In the genomic region with DNA sequence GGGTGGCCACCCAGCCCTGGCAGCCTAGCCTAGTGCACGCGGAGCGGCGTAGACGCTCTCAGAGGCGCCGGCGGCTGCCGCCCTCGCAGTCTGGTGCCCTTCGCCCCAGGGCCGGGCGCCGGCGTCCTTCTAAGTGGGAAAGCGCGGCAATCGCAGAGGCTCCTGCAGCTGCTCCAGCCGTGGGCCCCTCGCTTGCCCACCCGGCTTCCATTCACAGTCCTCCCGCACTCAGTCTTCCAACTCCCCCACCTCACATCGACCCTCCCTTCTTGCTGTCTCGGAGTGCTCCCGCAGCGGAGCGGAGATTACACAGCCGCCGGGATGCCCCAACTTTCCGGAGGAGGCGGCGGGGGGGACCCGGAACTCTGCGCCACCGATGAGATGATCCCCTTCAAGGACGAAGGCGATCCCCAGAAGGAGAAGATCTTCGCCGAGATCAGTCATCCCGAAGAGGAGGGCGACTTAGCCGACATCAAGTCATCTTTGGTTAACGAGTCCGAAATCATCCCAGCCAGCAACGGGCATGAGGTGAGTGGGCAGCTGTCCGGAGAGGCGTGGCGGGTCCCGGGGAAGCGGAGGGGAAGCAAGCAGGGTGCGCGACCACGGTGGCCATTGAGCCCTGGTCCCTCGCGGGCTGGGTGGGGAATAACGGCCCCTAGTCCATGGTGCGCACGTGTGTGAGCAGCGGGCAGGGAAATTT, we compare ENCODE assay signal across 8 mouse cellular contexts. TPM values are rescaled to one million over a fixed set of nuclear protein-coding genes. Genes with fewer than 3 reads are reported as not detected.
DNase-seq lines count a peak whose midpoint lies in the region; ATAC-seq and TF ChIP-seq lines count a peak whose summit lies in the region.

No protein-coding gene starts in this region.

- H3K4me1 ChIP-seq in E14TG2a.4 (replicated peaks; ENCODE audit: low read depth, low read length): peaks cover 68% of the 10 kb centered on the region
- peaks cover 20% of the 10 kb centered on the region for H3K4me1 ChIP-seq in liver, embryonic 13.5 days (replicated peaks)

- 1% methylated on average over 58 of the region's 59 CpGs for WGBS in liver, embryonic 13.5 days (ENCODE audit: insufficient replicate concordance)

- peak overlapping the region; percentile 88 for H3K4me3 ChIP-seq in E14TG2a.4 (replicated peaks; ENCODE audit: low read length)
- peak overlapping the region; percentile 45 for H3K4me3 ChIP-seq in liver, embryonic 13.5 days (replicated peaks)

- DNase-seq in gastrocnemius, postnatal 10 days: peak; percentile 46
- no peak for DNase-seq in gastrocnemius, adult 8-10 months (ENCODE audit: low spot score in 2 of 2)
- peak; percentile 78 for DNase-seq in embryo, embryonic 11 days
- peak; percentile 27 for DNase-seq in heart, postnatal 4 days
- no peak for DNase-seq in liver, embryonic 13.5 days
- peak; percentile 4 for DNase-seq in ovary, adult 18-20 months (ENCODE audit: low spot score)

- no peaks in the 10 kb centered on the region for H3K9me3 ChIP-seq in E14TG2a.4 (ENCODE audit: low read length)
- H3K9me3 ChIP-seq in liver, embryonic 13.5 days (replicated peaks): no peaks in the 10 kb centered on the region

- no peak overlapping the region for H3K9ac ChIP-seq in liver, embryonic 13.5 days

- H3K4me2 ChIP-seq in liver, embryonic 13.5 days: peak overlapping the region; percentile 62

- TF ChIP-seq CTCF in E14TG2a.4 (conservative IDR thresholded peaks at IDR 0.05; ENCODE audit: low read length): no peak

- no peak overlapping the region for H3K27ac ChIP-seq in liver, embryonic 13.5 days

- H3K27me3 ChIP-seq in E14TG2a.4 (ENCODE audit: insufficient read depth, low read length): peaks cover 72% of the 10 kb centered on the region
- H3K27me3 ChIP-seq in liver, embryonic 13.5 days: peaks cover 89% of the 10 kb centered on the region

- ATAC-seq in liver, embryonic 13.5 days (ENCODE audit: low read depth): no peak
- no peak for ATAC-seq in activated CD4-positive, CD25-positive, alpha-beta regulatory T cell, adult 4 months

- H3K36me3 ChIP-seq in E14TG2a.4 (ENCODE audit: insufficient read depth, low read length): peaks cover 27% of the 10 kb centered on the region
- H3K36me3 ChIP-seq in liver, embryonic 13.5 days: no peaks in the 10 kb centered on the region

RNA-seq across cellular contexts. Expression of a gene that starts 1.0 kb away (rescaled TPM):
- 1 to 10 TPM in 1 of 2 experiments, under 1 TPM in 1; 0.28 to 1.1 TPM for total RNA-seq in gastrocnemius, postnatal 10 days (2021)
- under 1 TPM in 2 of 4 experiments, not detected in 2; 0.07 to 0.16 TPM for total RNA-seq in gastrocnemius, adult 8-10 months (2022)
- total RNA-seq in heart, postnatal 4 days (2021): 1 to 10 TPM in 1 of 2 experiments, under 1 TPM in 1; 0.67 to 1.1 TPM
- 0.12 and 0.21 TPM in 2 replicates for polyA plus RNA-seq in liver, embryonic 13.5 days (2015; fragmentation: Nextera tagmentation; extraction: Ambion mirVana)
- polyA plus RNA-seq in activated CD4-positive, CD25-positive, alpha-beta regulatory T cell, adult 4 months (2017; shearing (Covaris generic)): 100 to 1,000 TPM; 175 to 182 TPM

Comparison
In these comparisons a context has a peak if more than half of its experiments do, and no peak if none do; other contexts are left out.
1. DNase-seq: peak in gastrocnemius, postnatal 10 days (single experiment), embryo, embryonic 11 days (single experiment), heart, postnatal 4 days (single experiment) and ovary, adult 18-20 months (single experiment); none in gastrocnemius, adult 8-10 months (0 of 2) and liver, embryonic 13.5 days (single experiment).